Mouse (Mus musculus): Measurements from ENCODE around the gene H3f3b.
"Not testable (repeated sequence)": the region's sequence is repeated elsewhere in the genome, so short reads cannot be mapped to it uniquely, and the experiment has no call there.

Gene H3f3b

GRCm38 (mm10) chr11:116020519-116020922, 7.2 kb downstream of the H3f3b start:
- no peak for DNase-seq (ENCODE audit: low spot score)

DNA sequence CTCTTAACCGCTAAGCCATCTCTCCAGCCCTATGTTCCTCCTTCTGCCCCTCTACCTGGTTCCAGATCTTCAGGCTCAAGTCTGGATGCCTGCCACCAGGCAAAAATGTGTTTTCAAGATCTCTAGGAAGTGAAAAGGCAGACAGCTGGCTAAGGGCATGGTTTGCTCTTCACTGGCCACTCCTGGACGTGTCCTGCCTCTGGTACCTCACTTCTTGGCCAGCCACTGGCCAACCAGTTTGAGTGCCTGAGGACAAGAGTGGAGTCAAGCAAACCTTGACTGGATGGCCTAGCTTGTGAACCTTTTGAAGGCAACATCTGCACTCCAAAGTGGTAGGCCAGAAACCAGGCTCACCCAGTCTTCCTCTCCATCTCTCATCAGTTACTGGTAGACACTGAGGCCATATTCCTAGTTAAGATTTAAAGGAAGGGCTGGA, 7.8 kb downstream of the H3f3b start:
- DNase-seq (ENCODE audit: low spot score): no peak

DNA sequence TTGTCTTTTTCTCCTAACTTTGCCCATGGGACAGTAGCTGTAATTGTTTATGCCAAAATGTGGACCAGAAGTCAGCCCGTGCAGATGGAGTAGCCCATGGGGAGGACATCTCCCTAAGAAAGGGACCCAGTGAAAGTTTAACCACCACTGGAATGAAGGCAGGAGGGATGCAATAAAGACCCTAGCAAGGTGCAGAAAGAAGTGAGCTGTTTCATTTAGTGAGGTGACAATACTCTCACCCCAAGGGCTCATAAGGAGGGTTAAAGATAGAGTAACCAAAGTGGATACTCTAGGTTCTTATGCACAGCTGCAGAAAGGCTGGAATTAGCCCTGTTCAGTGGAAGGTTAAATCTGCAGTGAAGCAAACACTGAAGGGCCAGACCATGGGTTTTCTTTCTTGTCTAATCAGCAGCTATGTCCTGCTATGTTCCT, 8.4 kb downstream of the H3f3b start:
- DNase-seq (ENCODE audit: low spot score): no peak

GRCm38 (mm10) chr11:116018867-116019266, 8.9 kb downstream of the H3f3b start:
- DNase-seq (ENCODE audit: low spot score): not testable (repeated sequence)

DNA sequence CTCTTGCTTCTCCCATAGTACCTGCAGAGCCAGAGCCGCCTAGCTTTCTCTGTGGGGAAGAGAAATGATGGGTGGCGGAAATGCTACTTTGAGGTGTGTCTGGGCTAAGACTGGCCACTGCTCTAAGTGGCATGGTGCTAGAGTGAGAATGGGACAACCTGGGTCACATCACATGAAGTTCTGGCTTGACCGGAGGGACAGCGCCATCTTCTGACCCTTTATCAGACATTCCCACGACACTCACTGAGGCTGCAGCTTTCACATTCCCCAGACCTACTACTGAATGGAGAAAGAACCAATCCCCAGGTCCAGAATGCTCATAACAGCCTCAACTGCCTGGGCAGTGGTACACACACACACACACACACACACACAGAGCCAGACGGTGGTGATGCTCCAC, 9.7 kb downstream of the H3f3b start:
- DNase-seq (ENCODE audit: low spot score): peak; percentile 72

DNA sequence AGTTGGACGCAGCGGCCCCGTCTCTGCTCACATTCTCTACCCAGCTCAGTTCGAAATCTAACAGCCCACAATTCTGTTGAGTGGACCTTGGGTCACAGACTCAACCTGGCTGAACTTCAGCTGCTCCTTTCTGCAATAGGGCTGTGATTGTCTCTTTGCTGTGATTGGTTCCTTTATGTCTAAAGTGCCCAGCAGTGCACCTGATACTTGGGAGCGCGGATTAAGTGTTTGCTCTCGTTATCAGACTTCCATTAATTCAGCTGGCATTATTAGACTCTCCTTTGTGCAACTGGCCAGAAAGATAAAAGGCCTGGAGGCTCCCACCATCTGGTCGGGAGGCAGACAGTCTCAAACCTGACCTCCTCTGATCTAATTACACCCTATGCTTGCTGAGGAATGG, 12.9 kb downstream of the H3f3b start:
- DNase-seq (ENCODE audit: low spot score): peak; percentile 67

- DNase-seq (ENCODE audit: low spot score): peak; percentile 91
Observed at GRCm38 (mm10) chr11:116012262-116012947, 15.4 kb downstream of the H3f3b start, which contains the start of gene Galk1. Gene Galk1 (minus strand): TSS chr11:116012719.

GRCm38 (mm10) chr11:116011529-116012261, 16.1 kb downstream of the H3f3b start:
- DNase-seq (ENCODE audit: low spot score): no peak

- no peak for DNase-seq (ENCODE audit: low spot score)
Observed at GRCm38 (mm10) chr11:116010948-116011347, 16.8 kb downstream of the H3f3b start.

- DNase-seq (ENCODE audit: low spot score): no peak
Observed at GRCm38 (mm10) chr11:116010146-116010545, 17.6 kb downstream of the H3f3b start.

DNA sequence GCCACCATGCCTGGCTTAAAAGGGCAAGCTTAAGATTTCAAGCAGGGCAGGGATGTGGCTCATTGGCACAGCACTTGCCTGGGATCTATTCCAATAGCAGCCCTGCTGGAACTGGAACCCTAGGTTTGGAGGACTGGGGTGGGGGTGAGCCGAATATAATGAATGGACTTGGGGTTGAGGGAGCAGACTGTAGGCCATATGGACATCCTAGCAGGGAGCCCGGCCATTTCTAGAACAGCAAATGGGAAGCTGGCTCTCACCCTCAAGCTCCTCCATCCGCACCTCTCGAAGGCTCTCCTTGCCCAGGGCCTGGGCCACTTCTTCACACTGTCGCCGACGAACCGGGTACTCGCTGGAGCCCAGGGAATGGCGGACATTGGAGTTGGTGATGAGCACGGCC, 18.1 kb downstream of the H3f3b start:
- DNase-seq (ENCODE audit: low spot score): no peak

GRCm38 (mm10) chr11:116008832-116009375, 18.9 kb downstream of the H3f3b start:
- DNase-seq (ENCODE audit: low spot score): no peak

- DNase-seq (ENCODE audit: low spot score): no peak
Observed at GRCm38 (mm10) chr11:116008411-116008810, 19.4 kb downstream of the H3f3b start.

GRCm38 (mm10) chr11:116007095-116007850, 20.5 kb downstream of the H3f3b start:
- DNase-seq (ENCODE audit: low spot score): no peak

- no peak for DNase-seq (ENCODE audit: low spot score)
Observed at GRCm38 (mm10) chr11:116005701-116006419, 21.9 kb downstream of the H3f3b start.

DNA sequence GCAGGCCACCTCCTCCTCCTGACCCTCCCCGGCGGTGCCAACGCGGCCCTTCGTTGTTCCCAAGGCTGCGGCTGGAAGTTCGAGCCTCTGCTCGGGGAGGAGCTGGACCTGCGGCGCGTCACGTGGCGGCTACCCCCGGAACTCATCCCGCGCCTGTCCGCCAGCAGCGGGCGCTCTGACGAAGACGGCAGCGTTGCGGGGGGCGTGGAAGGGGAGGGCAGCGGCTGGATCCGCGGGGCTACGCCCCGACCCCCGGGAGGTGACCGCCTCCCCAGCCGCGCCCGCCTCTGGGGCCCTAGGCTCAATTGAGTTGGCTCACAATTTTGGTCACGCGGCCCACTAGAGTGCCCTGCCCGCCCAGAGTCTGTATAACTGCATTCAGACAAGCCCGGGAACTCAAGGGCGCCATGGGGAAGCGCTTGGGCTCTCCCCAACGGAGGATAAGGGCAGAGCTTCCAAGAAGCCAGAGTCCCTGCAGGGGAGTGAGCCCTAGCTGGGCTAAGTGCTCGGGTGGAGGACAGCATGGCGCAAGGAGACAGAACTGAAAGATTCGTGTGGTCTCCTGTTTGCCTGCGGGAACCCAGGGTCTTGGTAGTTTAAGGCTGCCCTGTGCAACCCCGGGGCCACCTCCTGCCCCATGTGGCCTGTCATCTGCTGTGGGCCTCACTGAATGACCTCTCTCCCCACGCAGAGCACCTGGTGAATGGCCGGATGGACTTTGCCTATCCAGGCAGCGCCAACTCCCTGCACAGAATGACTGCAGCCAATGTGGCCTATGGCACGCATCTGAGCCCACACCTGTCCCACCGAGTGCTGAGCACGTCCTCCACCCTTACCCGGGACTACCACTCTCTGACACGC, 22.7 kb downstream of the H3f3b start:
- DNase-seq (ENCODE audit: low spot score): peak; percentile 79

GRCm38 (mm10) chr11:116004186-116004823, 23.5 kb downstream of the H3f3b start:
- DNase-seq (ENCODE audit: low spot score): no peak

DNA sequence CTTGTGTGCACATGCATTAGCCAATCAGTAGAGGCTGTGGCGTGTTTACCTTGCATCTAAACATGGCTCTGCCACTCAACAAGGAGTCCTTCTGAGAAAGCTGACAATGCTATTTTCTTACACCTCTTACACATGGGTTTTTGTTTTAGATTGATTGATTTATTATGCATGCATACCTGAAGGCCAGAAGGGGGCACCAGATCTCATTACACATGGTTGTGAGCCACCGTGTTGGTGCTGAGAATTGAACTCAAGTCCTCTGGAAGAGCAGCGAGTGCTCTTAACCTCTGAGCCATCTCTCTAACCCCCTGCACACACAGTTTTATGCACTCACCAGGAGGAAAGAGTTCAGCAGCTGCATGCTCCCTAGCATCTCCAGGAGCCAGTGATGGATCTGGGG, 24.9 kb downstream of the H3f3b start:
- no peak for DNase-seq (ENCODE audit: low spot score)

- no peak for DNase-seq (ENCODE audit: low spot score)
Observed at GRCm38 (mm10) chr11:116001725-116002124, 26.0 kb downstream of the H3f3b start.

DNA sequence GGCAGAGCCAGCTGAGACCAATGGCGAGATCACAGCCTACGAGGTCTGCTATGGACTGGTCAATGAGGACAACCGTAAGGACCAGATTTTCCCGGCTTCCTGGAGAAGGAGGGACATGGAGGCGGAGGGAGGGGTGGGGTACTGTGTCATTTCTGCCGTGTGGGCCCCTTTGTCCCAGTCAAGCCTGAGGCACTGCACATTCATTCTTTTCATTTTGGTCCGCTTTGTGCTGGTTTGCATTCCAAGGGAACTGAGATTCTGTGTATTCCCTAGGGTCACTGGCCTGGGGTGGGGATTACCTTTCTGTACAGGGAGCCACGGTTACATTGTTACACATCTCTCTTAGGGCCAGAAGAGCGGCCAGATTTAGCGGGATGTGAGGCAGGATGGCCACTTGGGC, 27.2 kb downstream of the H3f3b start:
- no peak for DNase-seq (ENCODE audit: low spot score)

Data from lung, postnatal 25 days (tissue).